Mouse (Mus musculus): ENCODE data around the gene Sypl. TPM values are rescaled to one million over a fixed set of nuclear protein-coding genes. Genes with fewer than 3 reads are reported as not detected.

The Sypl gene
- polyA plus RNA-seq, 1 experiment from 2014 or later = 136 TPM

DNA sequence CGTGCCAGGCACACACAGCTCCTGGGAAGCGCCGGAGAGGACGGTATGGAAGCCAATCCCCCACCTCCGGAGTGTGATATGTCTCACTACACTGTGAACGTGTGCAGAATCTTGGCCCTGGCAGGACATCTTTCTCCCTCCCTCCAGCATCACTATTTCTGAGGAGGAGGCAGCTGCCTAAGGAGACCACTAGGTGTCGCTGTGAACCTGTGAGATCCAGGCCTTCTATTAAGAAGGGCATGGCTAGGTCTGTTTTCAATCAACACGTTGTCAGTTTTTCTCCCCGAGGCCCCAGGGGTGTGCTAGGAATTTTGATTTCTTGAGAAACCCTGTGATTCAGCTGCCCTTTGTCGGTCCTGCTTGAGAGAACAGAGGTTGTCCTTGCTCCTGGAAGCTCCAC lies 73.4 kb downstream of the Sypl start:
- no peak overlapping the region for H3K4me3 ChIP-seq (ENCODE audit: inconsistent target)
- H3K27ac ChIP-seq = no peak overlapping the region
- no peaks in the 10 kb centered on the region for H3K79me2 ChIP-seq (ENCODE audit: inconsistent target)
- H3K36me3 ChIP-seq (ENCODE audit: inconsistent target) = no peaks in the 10 kb centered on the region
- 3% methylated on average over 10 of the region's 10 CpGs for WGBS (ENCODE audit: missing documents)

DNA sequence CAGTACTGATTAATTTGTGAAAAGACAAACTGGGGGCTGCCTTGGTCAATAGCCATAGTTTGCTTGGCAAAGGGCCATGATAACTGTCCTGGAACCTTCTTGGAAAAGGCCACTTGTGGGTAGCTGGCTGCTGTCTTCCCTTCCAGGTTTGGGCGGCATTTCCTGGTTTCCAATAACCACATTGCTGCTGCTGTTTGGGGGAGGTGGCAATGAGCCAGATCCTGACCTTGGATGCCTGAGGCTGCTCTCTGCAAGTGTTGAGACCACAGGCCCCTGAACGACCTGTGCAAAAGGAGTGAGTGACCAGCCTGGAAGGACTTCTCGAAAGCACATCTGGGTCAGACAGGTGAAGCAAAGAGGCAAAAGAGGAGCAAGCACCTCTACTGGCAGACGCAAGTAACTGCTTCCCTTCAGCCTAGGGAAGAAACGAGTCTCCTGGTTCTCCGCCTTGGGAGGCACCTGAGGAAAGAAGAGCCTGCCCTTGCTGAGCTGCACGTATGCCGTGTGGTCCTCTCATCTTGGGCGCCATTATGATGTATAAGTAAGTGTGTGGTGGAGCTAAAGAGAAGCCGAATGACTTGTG lies 74.5 kb downstream of the Sypl start:
- H3K4me3 ChIP-seq (ENCODE audit: inconsistent target) = no peak overlapping the region
- no peaks in the 10 kb centered on the region for H3K79me2 ChIP-seq (ENCODE audit: inconsistent target)
- no peak overlapping the region for H3K27ac ChIP-seq
- H3K36me3 ChIP-seq (ENCODE audit: inconsistent target) = no peaks in the 10 kb centered on the region
- WGBS (ENCODE audit: missing documents) = 96% methylated on average over 10 of the region's 10 CpGs

DNA sequence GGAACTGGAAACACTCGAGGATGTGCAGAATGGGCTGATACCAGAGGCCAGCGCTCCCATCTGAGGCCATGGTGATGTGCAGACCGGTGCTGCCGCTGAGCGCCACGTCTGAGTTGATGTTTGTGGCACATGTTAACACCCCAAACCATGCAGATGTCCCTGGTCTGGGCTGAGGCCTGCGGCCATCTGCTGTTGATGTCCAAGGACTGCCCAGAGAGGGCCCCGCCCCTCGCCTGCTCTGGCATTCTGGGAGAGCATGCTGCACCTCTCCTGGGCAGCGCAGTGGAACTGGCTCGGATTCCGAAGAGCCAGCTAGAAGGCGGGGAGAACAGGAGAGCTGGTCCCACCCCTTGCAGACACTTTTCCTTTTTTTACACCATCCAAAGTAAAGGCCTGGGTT lies 75.0 kb downstream of the Sypl start:
- H3K36me3 ChIP-seq (ENCODE audit: inconsistent target) = no peaks in the 10 kb centered on the region
- H3K79me2 ChIP-seq (ENCODE audit: inconsistent target) = no peaks in the 10 kb centered on the region
- 95% methylated on average over 7 of the region's 13 CpGs for WGBS (ENCODE audit: missing documents)
- H3K4me3 ChIP-seq (ENCODE audit: inconsistent target) = no peak overlapping the region
- no peak overlapping the region for H3K27ac ChIP-seq

Other genes starting within 250 kb of the Sypl start
- 78.6 to 170 TPM (median 118 TPM) in 3 replicates for gene Nampt, start 134.3 kb upstream of the Sypl start, polyA plus RNA-seq (2018)
- not detected in 3 replicates for gene Cdhr3, start 139.0 kb downstream of the Sypl start, polyA plus RNA-seq (2018)
- 37.6 to 70.4 TPM (median 46.0 TPM) in 3 replicates for gene Atxn7l1, start 193.8 kb downstream of the Sypl start, polyA plus RNA-seq (2018)